Mouse (Mus musculus) cortical plate, adult 2 months (tissue): ENCODE data around the gene Igfbp4. TPM values are rescaled to one million over a fixed set of nuclear protein-coding genes. Genes with fewer than 3 reads are reported as not detected.

Experiments used
- H3K27ac ChIP-seq: fragments of 200-500 bp; 2 replicates; pipeline ENCODE4 v1.5.1; 2012; ENCODE audit warnings: low read length, control low read depth, inconsistent platforms; ENCODE audit not compliant: insufficient read depth
- H3K4me1 ChIP-seq: fragments of 200-500 bp; 2 replicates; pipeline ENCODE4 v1.6.1; 2011; ENCODE audit warnings: low read length; ENCODE audit not compliant: control insufficient read depth, insufficient read depth
- H3K4me3 ChIP-seq: fragments of 200-500 bp; 2 replicates; pipeline ENCODE4 v1.5.1; 2011; ENCODE audit warnings: mild to moderate bottlenecking, low read length, control low read depth; ENCODE audit not compliant: insufficient read depth
- CTCF ChIP-seq: fragments of 200-500 bp; IDR thresholded peaks from 2 replicates; pipeline ENCODE4 v1.5.1; 2011; ENCODE audit warnings: mild to moderate bottlenecking, control low read depth, low read length; ENCODE audit not compliant: insufficient read depth; ENCODE audit errors: extremely low read depth
- POLR2A ChIP-seq: fragments of 200-500 bp; IDR thresholded peaks from 2 replicates; pipeline ENCODE4 v1.6.1; 2011; ENCODE audit warnings: mild to moderate bottlenecking, low read length, control low read depth; ENCODE audit not compliant: insufficient read depth; ENCODE audit errors: extremely low read depth
- polyA plus RNA-seq: library from polyadenylated mRNA; depleted of rRNA; stranded (reverse); fragments of >200 nt; gene quantifications from 2 replicates; pipeline ENCODE4 v1.2.3, GENCODE M21; 2012

The Igfbp4 gene
- polyA plus RNA-seq, 1 experiment = 106 TPM

DNA sequence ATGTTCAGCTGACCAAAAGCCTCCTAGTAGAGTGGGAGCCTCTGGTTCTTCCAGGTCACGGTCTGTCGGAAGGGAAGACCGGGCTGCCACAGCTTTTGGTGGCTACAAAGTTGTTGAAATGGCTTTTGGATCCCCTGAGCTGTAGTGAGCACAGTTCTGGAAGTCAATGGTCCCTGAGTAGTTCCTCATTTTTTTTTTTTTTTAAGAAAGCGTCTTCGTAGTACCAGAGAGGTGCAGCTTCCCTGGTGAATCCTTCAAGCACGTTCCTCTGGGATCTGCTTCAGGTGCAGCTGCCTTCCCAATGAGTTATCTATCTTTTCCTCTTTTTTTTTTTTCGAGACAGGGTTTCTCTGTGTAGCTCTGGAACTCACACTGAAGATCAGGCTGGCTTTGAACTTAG lies 52.7 kb downstream of the Igfbp4 start:
- H3K4me3 ChIP-seq = no peak overlapping the region
- TF ChIP-seq POLR2A (no peak), CTCF (no peak)
- no peak overlapping the region for H3K27ac ChIP-seq
- no peaks in the 10 kb centered on the region; the same call in 1 of the 2 replicates for H3K4me1 ChIP-seq

DNA sequence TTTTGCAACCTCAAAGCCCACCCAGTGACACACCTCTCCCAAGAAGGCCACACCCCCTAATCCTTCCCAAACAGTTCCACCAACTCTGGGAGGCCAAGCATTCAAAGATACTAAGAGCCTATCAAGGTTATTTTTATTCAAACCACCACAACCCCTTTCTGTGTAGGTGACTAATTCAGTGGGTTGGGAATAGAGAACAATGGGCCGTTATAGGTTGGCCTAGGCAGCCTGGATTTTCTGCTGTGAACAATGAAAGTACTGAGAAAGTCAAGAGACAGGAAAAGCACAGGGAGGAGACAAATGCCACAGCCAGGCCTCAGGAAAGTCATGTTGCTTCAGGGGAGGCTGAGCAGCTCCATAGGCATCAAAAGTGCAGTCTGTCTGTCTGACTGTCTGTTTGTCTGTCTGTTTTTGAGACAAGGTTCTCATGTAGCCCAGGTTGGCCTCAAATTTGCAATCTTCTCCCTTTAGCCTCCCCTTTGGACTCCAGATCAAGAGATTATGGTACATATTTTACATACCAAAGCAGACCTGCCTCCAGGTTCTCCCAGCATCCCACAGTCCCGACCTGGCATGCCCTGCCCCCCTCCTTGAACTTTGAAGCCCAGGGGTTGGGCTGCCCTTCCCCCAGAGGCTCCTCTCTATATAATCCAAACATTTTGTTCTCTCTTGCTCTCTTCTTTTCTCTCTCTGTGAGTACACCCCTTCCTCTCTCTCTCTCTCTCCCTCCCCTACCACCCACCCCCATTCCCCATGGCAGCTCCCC lies 54.0 kb downstream of the Igfbp4 start:
- Histone ChIP-seq H3K4me1 (no peaks in the 10 kb centered on the region), H3K4me3 (no peak overlapping the region), H3K27ac (no peak overlapping the region)
- TF ChIP-seq POLR2A (no peak), CTCF (no peak)

DNA sequence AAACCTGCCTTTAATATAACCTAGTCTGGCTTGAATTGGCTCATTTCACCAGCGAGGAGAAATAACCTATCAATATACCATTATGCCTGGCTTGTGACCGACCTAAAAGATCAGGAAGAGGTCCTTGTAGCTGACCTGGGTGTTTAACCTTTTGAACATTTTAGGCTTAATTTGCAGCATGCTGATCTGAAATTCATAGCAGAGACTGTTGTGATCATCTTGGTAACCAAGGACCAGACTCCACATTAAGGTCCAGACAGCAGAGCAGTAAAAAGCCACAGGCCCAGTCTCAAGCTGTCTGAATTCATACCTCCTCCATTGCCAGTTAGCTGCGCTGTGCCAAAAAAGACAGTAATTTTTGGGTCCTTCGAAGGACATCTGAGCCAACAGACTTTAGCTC lies 54.7 kb downstream of the Igfbp4 start:
- no peaks in the 10 kb centered on the region for H3K4me1 ChIP-seq
- no peak overlapping the region for H3K27ac ChIP-seq
- no peak overlapping the region for H3K4me3 ChIP-seq
- TF ChIP-seq CTCF = no peak
- no peak for TF ChIP-seq POLR2A

DNA sequence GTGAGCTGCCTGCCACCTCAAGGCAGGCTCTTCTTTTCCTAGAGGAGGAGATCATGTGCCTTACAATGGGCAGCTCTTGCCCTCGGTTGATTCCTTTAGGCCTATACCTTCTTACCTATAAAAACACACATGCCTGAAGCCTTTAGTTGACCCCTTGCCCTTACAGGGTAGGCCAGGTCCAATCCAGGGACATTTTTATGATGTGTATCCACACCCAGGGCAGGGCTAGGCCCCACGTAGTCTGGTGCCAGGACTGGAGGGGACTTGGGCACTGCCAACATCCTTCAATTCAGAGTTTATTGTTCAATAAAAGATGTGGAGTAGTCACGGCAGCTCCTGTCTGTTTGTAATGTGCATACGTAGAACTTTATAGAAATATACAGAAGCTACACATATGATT lies 55.4 kb downstream of the Igfbp4 start:
- H3K27ac ChIP-seq = no peak overlapping the region
- no peaks in the 10 kb centered on the region; the same call in 1 of the 2 replicates for H3K4me1 ChIP-seq
- TF ChIP-seq POLR2A (no peak), CTCF (no peak)
- no peak overlapping the region for H3K4me3 ChIP-seq

DNA sequence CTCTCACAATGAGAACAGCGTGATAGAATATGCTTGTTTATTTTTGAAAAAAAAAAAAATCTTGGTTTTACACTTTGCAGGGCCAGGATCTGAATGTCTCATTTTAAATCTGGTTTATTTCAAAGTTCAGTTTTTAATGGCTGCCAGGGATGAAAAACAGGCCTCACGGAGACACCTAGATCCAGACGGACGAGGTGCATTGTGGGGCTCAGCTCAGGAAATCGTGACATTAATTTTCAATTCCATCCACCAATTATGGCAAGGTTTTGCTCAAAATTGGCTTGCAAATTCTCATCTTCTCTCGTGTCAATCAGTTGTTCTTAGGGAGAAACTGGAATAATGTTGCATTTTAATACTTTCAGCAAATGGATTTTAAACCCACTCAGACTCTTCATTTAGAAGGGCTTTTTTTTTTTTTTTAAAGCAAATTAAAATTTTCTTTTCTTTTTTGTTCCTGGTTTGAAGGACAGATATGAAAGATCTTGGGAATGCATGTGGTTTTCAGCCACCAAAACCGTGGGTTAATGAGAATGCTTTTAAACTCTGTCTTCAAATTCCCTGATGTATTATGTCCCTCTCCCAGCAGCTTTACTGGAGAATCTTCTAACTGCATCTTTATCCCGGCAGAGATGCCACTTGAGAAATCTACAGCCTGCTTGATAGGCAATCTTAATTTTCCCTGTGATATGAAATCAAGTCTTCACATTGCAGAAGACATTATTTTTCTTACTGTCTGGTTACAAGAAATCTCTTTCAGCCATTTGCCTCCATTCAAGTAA lies 56.1 kb downstream of the Igfbp4 start:
- TF ChIP-seq CTCF = no peak
- TF ChIP-seq POLR2A = no peak
- no peaks in the 10 kb centered on the region; the same call in 1 of the 2 replicates for H3K4me1 ChIP-seq
- no peak overlapping the region for H3K27ac ChIP-seq
- no peak overlapping the region for H3K4me3 ChIP-seq

DNA sequence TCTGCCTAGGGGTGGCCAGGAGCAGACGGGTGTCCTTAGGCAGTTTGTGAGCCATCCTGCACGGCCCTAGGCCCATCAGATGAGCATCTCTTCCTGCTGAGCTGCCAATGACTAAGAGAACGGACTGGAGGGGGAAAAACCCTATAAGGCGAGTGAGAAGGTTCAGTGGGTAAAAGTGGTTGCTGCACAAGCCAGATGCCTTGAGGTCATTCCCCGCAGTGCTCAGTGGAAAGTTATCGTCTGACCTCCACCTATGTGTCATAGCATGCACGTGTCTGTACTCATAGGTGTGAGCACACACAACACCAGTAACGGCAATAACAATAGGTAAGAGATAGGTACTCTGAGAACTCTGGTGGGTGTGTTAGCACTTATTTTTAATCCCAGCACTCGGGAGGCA lies 57.9 kb downstream of the Igfbp4 start:
- Histone ChIP-seq H3K4me1 (no peaks in the 10 kb centered on the region; the same call in 1 of the 2 replicates), H3K4me3 (no peak overlapping the region), H3K27ac (no peak overlapping the region)
- TF ChIP-seq POLR2A (no peak), CTCF (no peak)

DNA sequence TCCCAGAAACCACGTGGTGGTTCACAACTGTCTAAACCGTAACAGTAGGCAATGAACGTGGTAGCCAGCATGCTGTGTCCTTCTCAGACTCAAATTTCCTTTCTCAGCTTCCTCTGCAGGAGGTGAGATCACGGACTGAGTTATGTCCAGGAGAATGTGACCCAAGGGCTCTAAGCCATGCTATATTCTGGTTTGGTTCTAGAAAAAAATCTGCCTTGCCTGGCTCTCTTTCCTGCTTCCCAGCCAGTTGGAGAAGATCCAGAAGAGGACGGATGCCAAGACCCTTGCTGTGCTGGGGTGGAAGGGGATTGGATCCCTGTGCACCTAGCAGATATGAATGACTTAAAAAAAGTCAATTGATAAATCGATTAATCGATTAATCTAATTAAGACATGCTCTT lies 58.5 kb downstream of the Igfbp4 start:
- H3K27ac ChIP-seq = no peak overlapping the region
- H3K4me3 ChIP-seq = no peak overlapping the region
- no peak for TF ChIP-seq POLR2A
- TF ChIP-seq CTCF = no peak
- H3K4me1 ChIP-seq = no peaks in the 10 kb centered on the region; the same call in 1 of the 2 replicates

DNA sequence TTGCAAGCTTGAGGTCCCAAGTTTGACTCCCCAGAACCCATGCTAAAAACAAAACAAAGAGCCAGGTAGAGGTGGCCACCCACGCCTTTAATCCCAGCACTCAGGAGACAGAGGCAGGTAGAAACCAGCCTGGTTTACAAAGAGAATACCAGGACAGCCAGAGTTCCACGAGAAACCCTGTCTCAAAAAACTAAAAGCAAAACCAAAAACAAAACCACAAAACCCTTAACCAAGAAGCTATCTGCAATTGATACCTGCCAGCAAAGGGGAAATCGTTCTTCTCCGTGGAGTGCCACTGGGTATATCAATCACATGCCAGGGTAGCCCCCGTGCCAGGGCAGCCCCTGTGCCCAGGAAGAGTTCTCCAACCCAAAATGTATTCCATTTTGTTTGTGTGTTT lies 59.2 kb downstream of the Igfbp4 start:
- H3K27ac ChIP-seq = no peak overlapping the region
- no peaks in the 10 kb centered on the region; the same call in 1 of the 2 replicates for H3K4me1 ChIP-seq
- TF ChIP-seq POLR2A (no peak), CTCF (no peak)
- H3K4me3 ChIP-seq = no peak overlapping the region

DNA sequence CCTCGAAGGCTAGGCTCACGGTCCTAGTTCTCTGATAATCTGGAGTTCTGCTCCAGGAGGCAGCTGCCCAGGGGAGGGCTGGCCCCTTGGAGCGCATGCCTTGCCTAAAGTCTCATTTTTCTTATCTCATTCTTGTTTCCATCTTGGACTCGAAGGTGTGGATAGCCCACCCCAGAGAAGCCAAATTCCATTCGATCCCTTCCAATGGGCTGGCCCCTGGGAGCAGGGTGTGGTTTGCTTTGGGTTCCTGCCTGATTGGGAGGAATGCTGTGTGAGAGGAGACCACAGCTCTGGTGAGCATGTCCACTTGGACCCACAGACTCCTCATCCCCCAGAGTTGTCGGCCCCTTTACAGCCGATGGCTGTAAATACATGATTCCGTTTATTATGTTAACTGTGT lies 60.6 kb downstream of the Igfbp4 start:
- Histone ChIP-seq H3K4me1 (no peaks in the 10 kb centered on the region; the same call in 1 of the 2 replicates), H3K27ac (no peak overlapping the region), H3K4me3 (no peak overlapping the region)
- no peak for TF ChIP-seq CTCF
- no peak for TF ChIP-seq POLR2A
